Mouse (Mus musculus) lung, embryonic 15.5 days (tissue): Measurements from ENCODE around the gene Myd88. TPM values are rescaled to one million over a fixed set of nuclear protein-coding genes. Genes with fewer than 3 reads are reported as not detected.

Source experiments
- ATAC-seq: fragments of 200-750 bp; cut with Nextera tagmentation; 2 replicates; pipeline ENCODE4 v1.8.0; 2017; ENCODE audit warnings: moderate number of reproducible peaks, borderline replicate concordance; ENCODE audit not compliant: low FRiP score, low TSS enrichment; ENCODE audit errors: extremely low read depth
- H3K27ac ChIP-seq: fragments of 300-500 bp; sonication (generic); 2 replicates; pipeline ENCODE4 v1.5.1; 2015; ENCODE audit warnings: moderate library complexity, mild to moderate bottlenecking, inconsistent platforms
- H3K27me3 ChIP-seq: fragments of 300-500 bp; sonication (generic); 2 replicates; pipeline ENCODE4 v1.6.1; 2015; ENCODE audit warnings: inconsistent platforms
- H3K36me3 ChIP-seq: fragments of 300-500 bp; sonication (generic); 2 replicates; pipeline ENCODE4 v1.6.1; 2015; ENCODE audit warnings: inconsistent platforms
- H3K4me1 ChIP-seq: fragments of 300-500 bp; sonication (generic); 2 replicates; pipeline ENCODE4 v1.6.1; 2015; ENCODE audit warnings: inconsistent platforms
- H3K4me2 ChIP-seq: fragments of 300-500 bp; sonication (generic); 2 replicates; pipeline ENCODE4 v1.6.1; 2015; ENCODE audit warnings: inconsistent platforms, mild to moderate bottlenecking, moderate library complexity
- H3K4me3 ChIP-seq: fragments of 300-500 bp; sonication (generic); 2 replicates; pipeline ENCODE4 v1.5.1; 2015; ENCODE audit warnings: mild to moderate bottlenecking, inconsistent platforms
- H3K9ac ChIP-seq: fragments of 300-500 bp; sonication (generic); 2 replicates; pipeline ENCODE4 v1.6.1; 2015; ENCODE audit warnings: inconsistent platforms
- H3K9me3 ChIP-seq: fragments of 300-500 bp; sonication (generic); 2 replicates; pipeline ENCODE4 v1.6.1; 2016; ENCODE audit warnings: inconsistent platforms
- WGBS: fragments of 180-500 bp; shearing (Covaris S2); methylation state at CpG from one replicate; pipeline ENCODE4 v1.1.7; 2015; 5-methylcytosine and 5-hydroxymethylcytosine counted together
- polyA plus RNA-seq: library from polyadenylated mRNA; unstranded; fragments of >200 nt; fragmentation: Nextera tagmentation; extraction: Ambion mirVana; gene quantifications from 2 replicates; pipeline ENCODE4 v1.2.1, GENCODE M21; 2015

Gene Myd88
- polyA plus RNA-seq, 1 experiment from 2014 or later: 32.0 TPM

- no peak for ATAC-seq
- no peak overlapping the region for H3K9ac ChIP-seq
- 0 out of 2 replicates have a peak, but pooled peaks cover 6% of the 10 kb centered on the region for H3K4me1 ChIP-seq
- no peaks in the 10 kb centered on the region for H3K36me3 ChIP-seq
- no peaks in the 10 kb centered on the region for H3K9me3 ChIP-seq
- no peak overlapping the region for H3K4me3 ChIP-seq
- H3K27ac ChIP-seq: no peak overlapping the region
- 92% methylated on average over 5 of the region's 5 CpGs for WGBS
- no peak overlapping the region for H3K4me2 ChIP-seq
- no peaks in the 10 kb centered on the region for H3K27me3 ChIP-seq
Observed at GRCm38 (mm10) chr9:119361416-119361815, 20.2 kb upstream of the Myd88 start.

- 31% methylated on average over 9 of the region's 9 CpGs for WGBS
- Histone ChIP-seq H3K9me3 (no peaks in the 10 kb centered on the region), H3K36me3 (no peaks in the 10 kb centered on the region), H3K27ac (no peak overlapping the region), H3K4me3 (peak overlapping the region; percentile 71), H3K9ac (peak overlapping the region; percentile 68; the same call in 1 of the 2 replicates), H3K4me1 (0 out of 2 replicates have a peak, but pooled peaks cover 6% of the 10 kb centered on the region), H3K27me3 (no peaks in the 10 kb centered on the region), H3K4me2 (peak overlapping the region; percentile 97)
- no peak; the same call in 1 of the 2 replicates for ATAC-seq
Observed at GRCm38 (mm10) chr9:119358058-119358429, 16.8 kb upstream of the Myd88 start.

- Histone ChIP-seq H3K4me2 (peak within 1 kb of the TSS; percentile 97), H3K4me3 (peak within 1 kb of the TSS; percentile 71), H3K27ac (no peak within 1 kb of the TSS), H3K9me3 (no peaks in the 10 kb centered on the region), H3K27me3 (no peaks in the 10 kb centered on the region), H3K36me3 (no peaks in the 10 kb centered on the region), H3K9ac (peak within 1 kb of the TSS; percentile 68), H3K4me1 (0 out of 2 replicates have a peak, but pooled peaks cover 6% of the 10 kb centered on the region)
- ATAC-seq: peak; percentile 89
- WGBS: 2% methylated on average over 65 of the region's 65 CpGs
Observed at GRCm38 (mm10) chr9:119357331-119358057, 16.3 kb upstream of the Myd88 start, which contains the start of gene Xylb. TSS of gene Xylb (plus strand) at chr9:119357381.

GRCm38 (mm10) chr9:119355943-119356342 is 14.7 kb upstream of the Myd88 start:
- H3K27me3 ChIP-seq: no peaks in the 10 kb centered on the region
- no peak for ATAC-seq
- H3K4me2 ChIP-seq: no peak overlapping the region
- H3K4me1 ChIP-seq: 0 out of 2 replicates have a peak, but pooled peaks cover 6% of the 10 kb centered on the region
- H3K36me3 ChIP-seq: peaks cover 8% of the 10 kb centered on the region
- 46% methylated on average over 6 of the region's 6 CpGs for WGBS
- H3K9me3 ChIP-seq: no peaks in the 10 kb centered on the region
- H3K4me3 ChIP-seq: no peak overlapping the region
- H3K27ac ChIP-seq: no peak overlapping the region
- H3K9ac ChIP-seq: no peak overlapping the region

- Histone ChIP-seq H3K27ac (no peak overlapping the region), H3K36me3 (peaks cover 18% of the 10 kb centered on the region), H3K4me1 (0 out of 2 replicates have a peak, but pooled peaks cover 6% of the 10 kb centered on the region), H3K4me2 (no peak overlapping the region), H3K9me3 (no peaks in the 10 kb centered on the region), H3K9ac (no peak overlapping the region), H3K27me3 (no peaks in the 10 kb centered on the region), H3K4me3 (no peak overlapping the region)
- WGBS: 48% methylated on average over 6 of the region's 6 CpGs
- ATAC-seq: no peak
Observed at GRCm38 (mm10) chr9:119353926-119354325, 12.7 kb upstream of the Myd88 start.

GRCm38 (mm10) chr9:119352060-119352459 is 10.8 kb upstream of the Myd88 start:
- no peak overlapping the region for H3K4me2 ChIP-seq
- no peaks in the 10 kb centered on the region for H3K4me1 ChIP-seq
- H3K9ac ChIP-seq: no peak overlapping the region
- H3K27ac ChIP-seq: no peak overlapping the region
- no peaks in the 10 kb centered on the region for H3K27me3 ChIP-seq
- H3K36me3 ChIP-seq: peaks cover 34% of the 10 kb centered on the region
- H3K4me3 ChIP-seq: no peak overlapping the region
- WGBS: 26% methylated on average over 4 of the region's 4 CpGs
- peak; percentile 66; the same call in 1 of the 2 replicates for ATAC-seq
- H3K9me3 ChIP-seq: no peaks in the 10 kb centered on the region

- no peak for ATAC-seq
Observed at GRCm38 (mm10) chr9:119350947-119351705, 9.9 kb upstream of the Myd88 start.

GRCm38 (mm10) chr9:119350531-119350930 is 9.3 kb upstream of the Myd88 start:
- Histone ChIP-seq H3K36me3 (peaks cover 47% of the 10 kb centered on the region), H3K9ac (no peak overlapping the region), H3K4me2 (no peak overlapping the region), H3K4me1 (no peaks in the 10 kb centered on the region), H3K27ac (no peak overlapping the region), H3K9me3 (no peaks in the 10 kb centered on the region), H3K27me3 (no peaks in the 10 kb centered on the region), H3K4me3 (no peak overlapping the region)
- 88% methylated on average over 3 of the region's 3 CpGs for WGBS
- no peak for ATAC-seq

More at GRCm38 (mm10) chr9:119350947-119351705, 9.9 kb upstream of the Myd88 start:
- 85% methylated on average over 10 of the region's 10 CpGs for WGBS
- Histone ChIP-seq H3K4me3 (no peak overlapping the region), H3K27ac (no peak overlapping the region), H3K4me1 (no peaks in the 10 kb centered on the region), H3K27me3 (no peaks in the 10 kb centered on the region), H3K4me2 (no peak overlapping the region), H3K9me3 (no peaks in the 10 kb centered on the region), H3K9ac (no peak overlapping the region), H3K36me3 (peaks cover 41% of the 10 kb centered on the region)

GRCm38 (mm10) chr9:119346376-119346775 is 5.2 kb upstream of the Myd88 start:
- H3K4me3 ChIP-seq: no peak overlapping the region
- no peak overlapping the region for H3K9ac ChIP-seq
- ATAC-seq: no peak
- 87% methylated on average over 8 of the region's 8 CpGs for WGBS
- H3K9me3 ChIP-seq: no peaks in the 10 kb centered on the region
- H3K4me1 ChIP-seq: peaks cover 13% of the 10 kb centered on the region
- H3K27ac ChIP-seq: no peak overlapping the region
- H3K36me3 ChIP-seq: peaks cover 65% of the 10 kb centered on the region
- H3K4me2 ChIP-seq: no peak overlapping the region
- no peaks in the 10 kb centered on the region for H3K27me3 ChIP-seq

GRCm38 (mm10) chr9:119342728-119343127 is 1.5 kb upstream of the Myd88 start:
- WGBS: 80% methylated on average over 7 of the region's 7 CpGs
- Histone ChIP-seq H3K9me3 (no peaks in the 10 kb centered on the region), H3K9ac (no peak overlapping the region), H3K4me2 (peak overlapping the region; percentile 86; the same call in 1 of the 2 replicates), H3K27ac (no peak overlapping the region), H3K4me1 (peaks cover 32% of the 10 kb centered on the region), H3K36me3 (peaks cover 43% of the 10 kb centered on the region), H3K27me3 (no peaks in the 10 kb centered on the region), H3K4me3 (peak overlapping the region; percentile 66; the same call in 1 of the 2 replicates)
- ATAC-seq: no peak

GRCm38 (mm10) chr9:119340212-119340580 is 1.0 kb downstream of the Myd88 start:
- WGBS: 2% methylated on average over 8 of the region's 8 CpGs
- Histone ChIP-seq H3K36me3 (peaks cover 32% of the 10 kb centered on the region), H3K9ac (peak overlapping the region; percentile 80), H3K27me3 (no peaks in the 10 kb centered on the region), H3K27ac (peak overlapping the region; percentile 94), H3K4me2 (peak overlapping the region; percentile 86), H3K4me3 (peak overlapping the region; percentile 66), H3K9me3 (no peaks in the 10 kb centered on the region), H3K4me1 (peaks cover 32% of the 10 kb centered on the region)
- no peak for ATAC-seq
